Mouse (Mus musculus) heart, postnatal 25 days (tissue): ENCODE measurements around the gene Ptbp1. TPM values are rescaled to one million over a fixed set of nuclear protein-coding genes. Genes with fewer than 3 reads are reported as not detected.

Experiments
- DNase-seq: peaks from one replicate; pipeline ENCODE4 v3.0.0; 2022; ENCODE audit warnings: low spot score
- intact Hi-C: fragments of 180-260 bp; cut with DNase I; formaldehyde crosslinking; loops from one replicate; pipeline ENCODE4 v1.15.1; 2025
- microRNA-seq: library from miRNA; unstranded; fragments of <30 nt; microRNA quantifications from one replicate; pipeline ENCODE4 v1.2.0, GENCODE M21; 2022
- total RNA-seq, 2 experiments: library from RNA; stranded (reverse); gene quantifications; 2 replicates each; pipeline ENCODE4 v1.2.3; 2021

Gene Ptbp1
- total RNA-seq, 2 experiments from 2014 or later: 54.6 to 59.3 TPM

- DNase-seq: no peak
- intact Hi-C loops: no loop called here
These were observed 52.5 kb downstream of the Ptbp1 start for GRCm38 (mm10) chr10:79906712-79907111.

GRCm38 (mm10) chr10:79907415-79907814 is 53.2 kb downstream of the Ptbp1 start:
- no peak for DNase-seq
- intact Hi-C loops: no loop called here

GRCm38 (mm10) chr10:79908167-79909091 is 54.2 kb downstream of the Ptbp1 start, which contains the start of gene Med16:
TSS of gene Med16 (minus strand) at chr10:79908923.
- intact Hi-C loops: no loop called here
- DNase-seq: peak; percentile 93

DNA sequence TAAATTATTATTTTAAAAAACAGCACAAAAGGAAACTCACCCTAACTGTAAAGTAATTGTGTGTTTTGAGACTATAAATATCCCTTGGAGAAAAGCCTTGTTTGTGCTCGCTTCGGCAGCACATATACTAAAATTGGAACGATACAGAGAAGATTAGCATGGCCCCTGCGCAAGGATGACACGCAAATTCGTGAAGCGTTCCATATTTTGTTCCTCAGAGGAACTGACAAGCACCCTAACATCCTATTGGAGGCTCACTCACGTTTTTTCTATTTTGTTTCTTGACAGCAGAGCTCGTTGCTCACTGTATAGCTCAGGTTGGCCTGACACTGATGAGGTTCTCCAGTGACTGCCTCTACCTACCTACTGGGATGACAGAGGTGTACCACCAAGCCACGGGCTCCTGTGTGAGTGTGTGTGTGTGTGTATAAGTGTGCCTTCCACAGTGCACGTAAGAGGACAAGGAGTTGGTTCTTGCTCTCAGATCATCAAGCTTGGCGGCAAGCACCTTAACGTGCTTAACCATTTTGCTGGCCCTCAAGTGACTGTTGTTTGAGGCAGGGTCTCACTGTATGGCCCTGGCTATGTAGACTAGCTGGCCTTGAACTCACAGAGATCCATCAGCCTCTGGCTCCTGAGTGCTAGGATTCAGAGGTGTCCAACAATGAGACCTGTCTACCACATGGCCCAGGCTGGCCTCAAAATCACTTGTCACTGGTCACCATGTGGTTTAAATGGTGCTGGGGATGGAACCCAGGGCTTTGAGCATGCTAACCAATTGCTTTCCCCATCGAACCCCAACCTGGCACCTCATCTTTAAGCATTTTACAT is 55.1 kb downstream of the Ptbp1 start:
- no peak for DNase-seq
- intact Hi-C loops: no loop called here

- no peak for DNase-seq
- intact Hi-C loops: no loop called here
These were observed 56.3 kb downstream of the Ptbp1 start, which contains the start of gene Gm26602 for GRCm38 (mm10) chr10:79910556-79910955. TSS of gene Gm26602 (plus strand) at chr10:79910856.

DNA sequence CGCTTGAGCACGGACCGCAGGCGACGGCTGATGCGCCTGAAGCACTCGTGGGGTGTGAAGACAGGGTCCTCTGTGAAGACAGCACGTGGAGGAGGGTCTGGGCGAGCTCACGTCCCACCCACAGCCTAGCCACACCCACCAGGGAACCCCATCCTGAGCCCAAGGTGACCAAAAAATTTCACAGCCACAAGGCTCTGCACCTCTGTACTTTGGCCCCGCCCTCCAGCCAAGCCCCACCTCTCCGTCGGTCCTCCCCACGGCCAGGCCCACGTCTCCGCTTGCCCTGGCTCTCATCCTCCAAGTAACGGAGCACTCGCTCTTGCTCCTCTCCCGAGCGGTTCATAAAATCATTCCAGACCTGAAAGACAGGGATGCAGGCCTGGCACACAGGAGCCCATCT is 58.2 kb downstream of the Ptbp1 start:
- DNase-seq: no peak
- intact Hi-C loops: no loop called here

Small RNA genes lying within 50 kb of the gene (microRNA-seq; reads per million reads assigned to microRNA genes)
- gene Mir6910: not detected

Other genes with a start within 250 kb of the Ptbp1 start
- not detected for gene C2cd4c, start 240.4 kb upstream of the Ptbp1 start, total RNA-seq
- 1 to 10 TPM; 2.2 to 2.4 TPM for gene Shc2, start 216.5 kb upstream of the Ptbp1 start, total RNA-seq
- not detected for gene Odf3l2, start 208.7 kb upstream of the Ptbp1 start, total RNA-seq
- not detected for gene Madcam1, start 189.9 kb upstream of the Ptbp1 start, total RNA-seq
- gene Tpgs1, start 185.1 kb upstream of the Ptbp1 start, total RNA-seq: 10 to 100 TPM; 18.3 to 19.4 TPM
- gene Cdc34, start 172.2 kb upstream of the Ptbp1 start, total RNA-seq: 100 to 1,000 TPM; 183 to 190 TPM
- gene Gzmm, start 165.4 kb upstream of the Ptbp1 start, total RNA-seq: 1 to 10 TPM; 6.0 to 7.2 TPM
- 1,000 to 10,000 TPM; 1,236 to 1,242 TPM for gene Bsg, start 149.9 kb upstream of the Ptbp1 start, total RNA-seq
- gene Hcn2, start 137.8 kb upstream of the Ptbp1 start, total RNA-seq: 10 to 100 TPM; 26.0 to 28.5 TPM
- gene Polrmt, start 107.8 kb upstream of the Ptbp1 start, total RNA-seq: 10 to 100 TPM; 37.0 to 38.6 TPM
- not detected for gene Fgf22, start 99.4 kb upstream of the Ptbp1 start, total RNA-seq
- 10 to 100 TPM; 21.2 to 22.8 TPM for gene Rnf126, start 87.5 kb upstream of the Ptbp1 start, total RNA-seq
- 1 to 10 TPM; 2.9 to 4.2 TPM for gene Fstl3, start 77.2 kb upstream of the Ptbp1 start, total RNA-seq
- gene Prss57, start 63.5 kb upstream of the Ptbp1 start, total RNA-seq: not detected
- gene Palm, start 60.9 kb upstream of the Ptbp1 start, total RNA-seq: 10 to 100 TPM; 70.3 to 77.3 TPM
- under 1 TPM; 0.59 to 0.70 TPM for gene Misp, start 33.4 kb upstream of the Ptbp1 start, total RNA-seq
- under 1 TPM in 1 of 2 experiments, not detected in 1; 0.44 TPM for gene Prtn3, start 20.0 kb downstream of the Ptbp1 start, total RNA-seq
- not detected for gene Plppr3, start 20.2 kb downstream of the Ptbp1 start, total RNA-seq
- not detected for gene Elane, start 31.8 kb downstream of the Ptbp1 start, total RNA-seq
- gene Cfd, start 36.4 kb downstream of the Ptbp1 start, total RNA-seq: 10 to 100 TPM; 11.1 to 61.8 TPM
- gene Med16, start 54.5 kb downstream of the Ptbp1 start, total RNA-seq: 10 to 100 TPM; 49.2 to 50.7 TPM
- not detected for gene Gm26602, start 56.4 kb downstream of the Ptbp1 start, total RNA-seq
- gene Kiss1r, start 62.5 kb downstream of the Ptbp1 start, total RNA-seq: under 1 TPM; 0.14 to 0.18 TPM
- 10 to 100 TPM; 81.1 to 82.9 TPM for gene R3hdm4, start 66.8 kb downstream of the Ptbp1 start, total RNA-seq
- 1 to 10 TPM; 1.9 to 2.0 TPM for gene Arid3a, start 72.6 kb downstream of the Ptbp1 start, total RNA-seq
- gene Wdr18, start 105.7 kb downstream of the Ptbp1 start, total RNA-seq: 10 to 100 TPM; 20.5 to 30.1 TPM
- gene Grin3b, start 116.3 kb downstream of the Ptbp1 start, total RNA-seq: under 1 TPM; 0.14 to 0.21 TPM
- gene Tmem259, start 129.9 kb downstream of the Ptbp1 start, total RNA-seq: 100 to 1,000 TPM; 110 to 115 TPM
- gene Cnn2, start 134.2 kb downstream of the Ptbp1 start, total RNA-seq: 10 to 100 TPM; 35.9 to 36.6 TPM
- gene Abca7, start 142.1 kb downstream of the Ptbp1 start, total RNA-seq: 1 to 10 TPM; 6.5 to 6.7 TPM
- gene Arhgap45, start 162.2 kb downstream of the Ptbp1 start, total RNA-seq: 1 to 10 TPM; 4.7 to 4.9 TPM
- 10 to 100 TPM; 79.3 to 81.2 TPM for gene Polr2e, start 185.4 kb downstream of the Ptbp1 start, total RNA-seq
- gene Gpx4, start 192.7 kb downstream of the Ptbp1 start, total RNA-seq: 100 to 1,000 TPM; 691 to 812 TPM